ENCODE assay signal across 8 mouse cellular contexts in the genomic region with DNA sequence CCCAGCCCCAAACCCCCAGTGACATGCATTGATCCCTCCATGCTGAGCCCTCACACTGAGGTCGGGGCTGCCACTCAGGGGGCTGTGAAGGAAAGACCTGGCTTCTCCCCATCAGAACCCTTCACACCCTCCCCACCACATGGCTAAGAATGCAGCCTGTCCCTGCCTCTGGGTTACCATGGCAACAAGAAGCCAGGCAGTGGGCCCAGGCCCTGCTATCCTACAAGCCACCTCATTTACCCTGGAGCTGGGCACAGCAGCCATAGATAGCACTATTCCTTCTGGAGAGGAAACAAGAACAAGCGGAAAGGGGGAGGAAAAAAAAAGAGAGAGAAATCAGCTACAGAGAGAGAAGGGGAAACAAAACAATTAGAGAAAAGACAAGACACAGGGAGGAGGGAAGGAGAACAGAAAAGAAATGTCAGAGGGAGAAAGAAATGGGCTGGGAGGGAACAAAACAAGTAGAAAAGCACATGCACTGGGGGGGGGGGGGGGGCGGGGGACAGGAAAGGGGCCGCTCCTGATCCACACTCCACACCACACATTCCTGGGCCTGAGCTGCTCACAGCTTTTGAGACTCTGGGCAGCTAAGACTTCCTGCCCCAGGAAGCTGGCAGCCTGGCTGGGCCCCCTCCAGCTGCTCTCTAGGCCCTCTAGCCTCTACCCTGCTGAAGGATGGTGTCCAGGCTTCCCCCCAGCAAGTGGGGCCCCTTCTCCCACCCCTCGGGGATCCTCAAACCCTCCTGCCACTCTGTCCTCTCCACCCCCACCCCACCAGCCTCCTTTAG. TPM values are rescaled to one million over a fixed set of nuclear protein-coding genes. Genes with fewer than 3 reads are reported as not detected.
DNase-seq lines count a peak whose midpoint lies in the region; ATAC-seq lines count a peak whose summit lies in the region.

No protein-coding gene starts in this region.

- WGBS in kidney, embryonic 14.5 days: 19% methylated on average over 4 of the region's 5 CpGs
- WGBS in intestine, embryonic 16.5 days: 26% methylated on average over 4 of the region's 5 CpGs
- 18% methylated on average over 4 of the region's 5 CpGs for WGBS in liver, embryonic 11.5 days

- H3K4me3 ChIP-seq in kidney, embryonic 14.5 days (ENCODE audit: low read length): no peak overlapping the region
- no peak overlapping the region for H3K4me3 ChIP-seq in intestine, embryonic 16.5 days (ENCODE audit: low read length)
- H3K4me3 ChIP-seq in liver, embryonic 11.5 days (ENCODE audit: low read depth, low read length): no peak overlapping the region

- no peaks in the 10 kb centered on the region for H3K36me3 ChIP-seq in kidney, embryonic 14.5 days (ENCODE audit: control insufficient read depth, insufficient read depth, low read length)
- H3K36me3 ChIP-seq in intestine, embryonic 16.5 days (ENCODE audit: control insufficient read depth, insufficient read depth, low read length): no peaks in the 10 kb centered on the region; the same call in 1 of the 2 replicates
- H3K36me3 ChIP-seq in liver, embryonic 11.5 days (ENCODE audit: control insufficient read depth, insufficient read depth, low read length): no peaks in the 10 kb centered on the region

- H3K4me1 ChIP-seq in kidney, embryonic 14.5 days (ENCODE audit: control insufficient read depth, insufficient read depth, low read length): peaks cover 43% of the 10 kb centered on the region
- H3K4me1 ChIP-seq in intestine, embryonic 16.5 days (ENCODE audit: control insufficient read depth, insufficient read depth, low read length): peaks cover 30% of the 10 kb centered on the region
- H3K4me1 ChIP-seq in liver, embryonic 11.5 days (replicated peaks; ENCODE audit: control insufficient read depth, insufficient read depth, low read length): peaks cover 41% of the 10 kb centered on the region

- peak; percentile 58; the same call in 1 of the 2 replicates for ATAC-seq in kidney, embryonic 14.5 days (ENCODE audit: low FRiP score, low TSS enrichment)
- ATAC-seq in intestine, embryonic 16.5 days: peak; percentile 54
- ATAC-seq in liver, embryonic 11.5 days (replicated peaks; ENCODE audit: low FRiP score): peak; percentile 59

- no peaks in the 10 kb centered on the region for H3K9me3 ChIP-seq in kidney, embryonic 14.5 days (ENCODE audit: control insufficient read depth, low read length)
- no peaks in the 10 kb centered on the region for H3K9me3 ChIP-seq in intestine, embryonic 16.5 days (ENCODE audit: control insufficient read depth, low read length)
- H3K9me3 ChIP-seq in liver, embryonic 11.5 days (ENCODE audit: control insufficient read depth, low read length): no peaks in the 10 kb centered on the region

- no peak overlapping the region for H3K4me2 ChIP-seq in kidney, embryonic 14.5 days (replicated peaks; ENCODE audit: low read depth, low read length)
- no peak overlapping the region for H3K4me2 ChIP-seq in intestine, embryonic 16.5 days (ENCODE audit: low read depth, low read length)
- H3K4me2 ChIP-seq in liver, embryonic 11.5 days: no peak overlapping the region

- DNase-seq in kidney, adult 18-20 months: no peak
- peak; percentile 80 to 83 for DNase-seq in cerebellum, postnatal 14 days
- DNase-seq in frontal cortex, postnatal 36 days (ENCODE audit: low spot score in 2 of 2): peak; percentile 77 to 81
- DNase-seq in liver, embryonic 11.5 days (ENCODE audit: low spot score): no peak
- peak; percentile 26 for DNase-seq in ovary, postnatal 14 days (ENCODE audit: low spot score)
- no peak for DNase-seq in natural killer cell, adult 2 months (ENCODE audit: low spot score in 2 of 2)

- no peaks in the 10 kb centered on the region for H3K27me3 ChIP-seq in kidney, embryonic 14.5 days (ENCODE audit: control insufficient read depth, insufficient read depth, low read length)
- H3K27me3 ChIP-seq in intestine, embryonic 16.5 days (replicated peaks; ENCODE audit: control insufficient read depth, insufficient read depth, low read length): no peaks in the 10 kb centered on the region
- no peaks in the 10 kb centered on the region for H3K27me3 ChIP-seq in liver, embryonic 11.5 days (replicated peaks; ENCODE audit: control insufficient read depth, insufficient read depth, low read length)

- H3K27ac ChIP-seq in kidney, embryonic 14.5 days (ENCODE audit: low read depth, low read length): peak overlapping the region; percentile 81
- peak overlapping the region; percentile 77 for H3K27ac ChIP-seq in intestine, embryonic 16.5 days (ENCODE audit: low read length)
- peak overlapping the region; percentile 77 for H3K27ac ChIP-seq in liver, embryonic 11.5 days (ENCODE audit: low read depth, low read length)

- H3K9ac ChIP-seq in kidney, embryonic 14.5 days (ENCODE audit: low read depth, low read length): peak overlapping the region; percentile 23; the same call in 1 of the 2 replicates
- peak overlapping the region; percentile 42 for H3K9ac ChIP-seq in intestine, embryonic 16.5 days (ENCODE audit: low read depth, low read length)
- no peak overlapping the region for H3K9ac ChIP-seq in liver, embryonic 11.5 days (ENCODE audit: low read depth, low read length)

RNA-seq across cellular contexts. Expression of gene Acot11, which starts 18.9 kb away (rescaled TPM):
- polyA plus RNA-seq in kidney, embryonic 14.5 days (2014; fragmentation: Nextera tagmentation; extraction: Ambion mirVana): 1.4 and 2.2 TPM in 2 replicates
- polyA plus RNA-seq in intestine, embryonic 16.5 days (2015; fragmentation: Nextera tagmentation; extraction: Ambion mirVana): 18.3 and 21.5 TPM in 2 replicates
- polyA plus RNA-seq in liver, embryonic 11.5 days (2014; fragmentation: Nextera tagmentation; extraction: Ambion mirVana): 2.9 and 3.9 TPM in 2 replicates

RNA-seq across cellular contexts. Expression of gene Fam151a, which starts 52.3 kb away (rescaled TPM):
- 3.6 and 4.5 TPM in 2 replicates for polyA plus RNA-seq in kidney, embryonic 14.5 days (2014; fragmentation: Nextera tagmentation; extraction: Ambion mirVana)
- polyA plus RNA-seq in intestine, embryonic 16.5 days (2015; fragmentation: Nextera tagmentation; extraction: Ambion mirVana): 0.73 and 1.5 TPM in 2 replicates
- 0.11 TPM in 1 of 2 replicates, not detected in the other for polyA plus RNA-seq in liver, embryonic 11.5 days (2014; fragmentation: Nextera tagmentation; extraction: Ambion mirVana)

RNA-seq across cellular contexts. Expression of gene Mroh7, which starts 55.2 kb away (rescaled TPM):
- polyA plus RNA-seq in kidney, embryonic 14.5 days (2014; fragmentation: Nextera tagmentation; extraction: Ambion mirVana): 0.29 and 0.47 TPM in 2 replicates
- 0.20 and 0.22 TPM in 2 replicates for polyA plus RNA-seq in intestine, embryonic 16.5 days (2015; fragmentation: Nextera tagmentation; extraction: Ambion mirVana)
- polyA plus RNA-seq in liver, embryonic 11.5 days (2014; fragmentation: Nextera tagmentation; extraction: Ambion mirVana): 0.22 TPM in 2 replicates

Comparison
In these comparisons a context has a peak if more than half of its experiments do, and no peak if none do; other contexts are left out.
1. DNase-seq: peak in cerebellum, postnatal 14 days (2 of 2), frontal cortex, postnatal 36 days (2 of 2) and ovary, postnatal 14 days (single experiment); none in kidney, adult 18-20 months (single experiment), liver, embryonic 11.5 days (single experiment) and natural killer cell, adult 2 months (0 of 2).
2. Peak in every context shown above with its lines, with median percentiles within 50 percentile points of each other: ATAC-seq and H3K27ac ChIP-seq.